Mouse (Mus musculus): ENCODE results near the gene Arhgef25. TPM values are rescaled to one million over a fixed set of nuclear protein-coding genes. Genes with fewer than 3 reads are reported as not detected.
"Not testable (repeated sequence)": the region's sequence is repeated elsewhere in the genome, so short reads cannot be mapped to it uniquely, and the experiment has no call there.

The Arhgef25 gene
- polyA plus RNA-seq, 1 experiment from 2014 or later, result 19.6 TPM

DNA sequence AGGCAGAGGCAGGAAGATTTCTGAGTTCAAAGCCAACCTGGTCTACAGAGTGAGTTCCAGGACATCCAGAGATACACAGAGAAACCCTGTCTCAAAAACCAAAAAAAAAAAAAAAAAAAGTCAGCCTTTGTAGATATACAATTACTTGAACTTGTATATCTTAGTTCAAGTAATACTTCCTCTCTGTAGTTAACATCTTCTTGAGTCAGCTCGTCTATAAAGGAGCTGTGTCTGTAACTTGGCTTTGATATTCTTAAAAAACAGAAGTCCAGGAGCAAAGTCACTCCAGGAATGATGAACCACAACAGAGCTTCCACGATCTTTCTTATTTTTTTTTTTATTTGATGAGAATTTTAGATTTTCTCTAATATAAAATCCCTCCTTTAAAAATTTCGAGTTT is 29.2 kb downstream of the Arhgef25 start:
- Histone ChIP-seq H3K36me3 (ENCODE audit: control insufficient read depth, insufficient read depth, low read length) (no peaks in the 10 kb centered on the region), H3K27me3 (ENCODE audit: control insufficient read depth, insufficient read depth, low read depth, low read length) (no peaks in the 10 kb centered on the region), H3K27ac (ENCODE audit: low read length) (no peak overlapping the region), H3K9me3 (replicated peaks; ENCODE audit: control insufficient read depth, low read length, poor library complexity, severe bottlenecking) (no peaks in the 10 kb centered on the region), H3K4me2 (ENCODE audit: low read length) (no peak overlapping the region), H3K4me1 (ENCODE audit: control insufficient read depth, insufficient read depth, low read length) (no peaks in the 10 kb centered on the region; the same call in 1 of the 2 replicates), H3K4me3 (ENCODE audit: low read depth, low read length) (no peak overlapping the region), H3K9ac (ENCODE audit: low read depth, low read length) (no peak overlapping the region)
- ATAC-seq, result no peak
- WGBS, result 76% methylated on average over 3 of the region's 3 CpGs

DNA sequence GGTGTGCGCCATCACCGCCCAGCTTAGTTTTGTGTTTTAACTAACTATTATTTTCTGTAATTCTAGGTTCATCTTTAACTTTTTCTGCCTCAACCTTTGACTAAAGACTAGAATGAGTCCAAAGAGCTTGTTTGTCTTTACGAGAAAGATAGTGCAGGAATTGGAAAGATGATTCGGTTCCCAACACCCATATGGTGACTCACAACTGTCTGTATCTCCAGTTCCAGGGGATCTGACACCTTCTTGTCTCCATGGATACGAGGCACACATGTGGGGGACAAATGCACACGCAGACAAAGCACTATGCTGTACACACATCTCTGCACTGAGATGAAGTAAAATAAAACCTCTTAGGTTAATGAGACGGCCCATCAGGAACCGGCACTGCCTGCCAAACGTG is 29.8 kb downstream of the Arhgef25 start:
- WGBS, result 82% methylated on average over 9 of the region's 9 CpGs
- Histone ChIP-seq H3K4me3 (ENCODE audit: low read depth, low read length) (no peak overlapping the region), H3K9me3 (replicated peaks; ENCODE audit: control insufficient read depth, low read length, poor library complexity, severe bottlenecking) (no peaks in the 10 kb centered on the region), H3K27me3 (ENCODE audit: control insufficient read depth, insufficient read depth, low read depth, low read length) (no peaks in the 10 kb centered on the region), H3K4me2 (ENCODE audit: low read length) (no peak overlapping the region), H3K27ac (ENCODE audit: low read length) (no peak overlapping the region), H3K4me1 (ENCODE audit: control insufficient read depth, insufficient read depth, low read length) (no peaks in the 10 kb centered on the region; the same call in 1 of the 2 replicates), H3K9ac (ENCODE audit: low read depth, low read length) (no peak overlapping the region), H3K36me3 (ENCODE audit: control insufficient read depth, insufficient read depth, low read length) (no peaks in the 10 kb centered on the region)
- no peak for ATAC-seq

DNA sequence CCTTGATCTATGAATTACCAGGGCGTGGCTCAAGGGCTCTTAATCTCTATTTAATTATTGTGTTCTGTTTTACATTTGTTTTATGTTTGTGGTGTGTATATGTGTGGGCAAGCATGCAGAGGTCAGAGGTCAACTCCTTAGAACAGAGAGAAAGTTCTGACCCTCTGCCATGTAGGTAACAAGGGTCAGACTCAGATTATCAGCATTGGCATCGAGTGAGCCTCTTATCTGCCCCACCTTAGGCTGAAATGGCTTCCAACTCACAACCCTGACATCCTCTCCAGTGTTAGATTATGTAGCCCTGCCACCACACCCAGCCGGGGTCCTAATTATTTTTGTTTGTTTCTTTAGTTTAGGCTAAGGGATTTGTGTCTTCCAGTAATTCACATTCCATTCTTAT is 31.4 kb downstream of the Arhgef25 start:
- H3K4me3 ChIP-seq (ENCODE audit: low read depth, low read length), result no peak overlapping the region
- no peak overlapping the region for H3K27ac ChIP-seq (ENCODE audit: low read length)
- H3K27me3 ChIP-seq (ENCODE audit: control insufficient read depth, insufficient read depth, low read depth, low read length), result no peaks in the 10 kb centered on the region
- WGBS, result 70% methylated on average over 3 of the region's 3 CpGs
- ATAC-seq, result no peak
- no peaks in the 10 kb centered on the region for H3K4me1 ChIP-seq (ENCODE audit: control insufficient read depth, insufficient read depth, low read length)
- no peaks in the 10 kb centered on the region for H3K9me3 ChIP-seq (replicated peaks; ENCODE audit: control insufficient read depth, low read length, poor library complexity, severe bottlenecking)
- no peak overlapping the region for H3K9ac ChIP-seq (ENCODE audit: low read depth, low read length)
- H3K36me3 ChIP-seq (ENCODE audit: control insufficient read depth, insufficient read depth, low read length), result no peaks in the 10 kb centered on the region
- no peak overlapping the region for H3K4me2 ChIP-seq (ENCODE audit: low read length)

DNA sequence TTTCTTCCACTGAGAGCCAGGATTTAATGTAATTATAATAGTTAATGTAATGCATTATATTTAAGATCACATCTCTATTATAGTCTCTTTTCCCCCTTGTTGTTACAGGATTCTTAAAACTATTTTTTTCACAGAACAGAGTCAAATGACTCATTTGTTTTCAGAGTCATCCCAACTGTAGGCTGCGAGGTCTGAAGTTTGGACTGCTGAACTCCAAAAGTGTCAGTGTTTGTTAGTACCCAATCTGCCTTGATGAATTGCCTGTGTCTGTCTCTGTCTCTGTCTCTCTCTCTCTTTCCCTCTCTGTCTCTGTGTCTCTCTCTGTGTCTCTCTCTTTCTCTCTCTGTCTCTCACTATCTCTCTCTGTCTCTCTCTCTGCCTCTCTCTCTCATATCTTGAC is 33.4 kb downstream of the Arhgef25 start:
- ATAC-seq, result no peak
- Histone ChIP-seq H3K27me3 (ENCODE audit: control insufficient read depth, insufficient read depth, low read depth, low read length) (no peaks in the 10 kb centered on the region), H3K4me3 (ENCODE audit: low read depth, low read length) (no peak overlapping the region), H3K9ac (ENCODE audit: low read depth, low read length) (no peak overlapping the region), H3K4me1 (ENCODE audit: control insufficient read depth, insufficient read depth, low read length) (no peaks in the 10 kb centered on the region), H3K4me2 (ENCODE audit: low read length) (no peak overlapping the region), H3K27ac (ENCODE audit: low read length) (no peak overlapping the region), H3K9me3 (replicated peaks; ENCODE audit: control insufficient read depth, low read length, poor library complexity, severe bottlenecking) (no peaks in the 10 kb centered on the region), H3K36me3 (ENCODE audit: control insufficient read depth, insufficient read depth, low read length) (no peaks in the 10 kb centered on the region)
- 86% methylated on average over 1 of the region's 1 CpGs for WGBS

DNA sequence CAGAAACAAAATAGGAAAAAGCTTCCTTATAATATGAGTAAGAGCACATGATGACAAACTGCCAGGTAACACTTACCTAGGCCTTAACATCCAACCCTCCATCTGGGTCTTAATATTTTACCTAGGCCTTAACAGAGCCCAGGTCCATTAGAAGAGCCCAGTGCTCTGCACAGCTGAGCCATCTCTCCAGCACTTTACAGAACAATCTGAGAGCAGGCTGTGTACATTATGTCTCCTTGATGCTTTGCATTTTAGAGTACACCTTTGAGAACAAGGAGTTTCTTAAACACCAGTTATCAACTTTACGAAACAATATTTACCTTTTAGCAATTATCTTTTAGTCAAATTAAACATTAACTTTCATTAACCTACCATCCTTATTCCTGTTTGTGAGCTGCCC is 33.8 kb downstream of the Arhgef25 start:
- Histone ChIP-seq H3K9me3 (replicated peaks; ENCODE audit: control insufficient read depth, low read length, poor library complexity, severe bottlenecking) (no peaks in the 10 kb centered on the region), H3K4me2 (ENCODE audit: low read length) (no peak overlapping the region), H3K4me3 (ENCODE audit: low read depth, low read length) (no peak overlapping the region), H3K27ac (ENCODE audit: low read length) (no peak overlapping the region), H3K4me1 (ENCODE audit: control insufficient read depth, insufficient read depth, low read length) (no peaks in the 10 kb centered on the region), H3K36me3 (ENCODE audit: control insufficient read depth, insufficient read depth, low read length) (no peaks in the 10 kb centered on the region), H3K27me3 (ENCODE audit: control insufficient read depth, insufficient read depth, low read depth, low read length) (no peaks in the 10 kb centered on the region), H3K9ac (ENCODE audit: low read depth, low read length) (no peak overlapping the region)
- 100% methylated on average over 1 of the region's 1 CpGs for WGBS
- no peak for ATAC-seq

DNA sequence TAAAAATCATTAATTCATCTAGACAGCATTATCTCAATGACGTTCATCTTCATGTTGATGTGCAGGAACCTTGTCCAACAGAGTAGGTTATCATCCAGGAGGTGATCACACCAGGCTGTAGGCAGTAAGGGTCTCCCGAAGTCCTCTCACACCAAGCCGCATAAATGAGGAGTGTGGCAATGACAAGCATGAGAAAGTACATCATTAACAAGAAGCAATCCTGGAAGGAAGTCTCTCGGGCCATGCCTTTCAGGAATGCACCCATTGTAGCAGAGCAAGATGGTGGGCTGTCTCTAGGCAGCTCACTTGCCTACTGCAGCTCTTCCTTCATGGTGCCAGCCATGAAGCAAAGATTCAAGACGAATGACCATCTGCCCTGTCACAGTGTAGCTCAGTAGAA is 35.2 kb downstream of the Arhgef25 start:
- H3K9me3 ChIP-seq (replicated peaks; ENCODE audit: control insufficient read depth, low read length, poor library complexity, severe bottlenecking), result no peaks in the 10 kb centered on the region
- no peaks in the 10 kb centered on the region for H3K27me3 ChIP-seq (ENCODE audit: control insufficient read depth, insufficient read depth, low read depth, low read length)
- no peaks in the 10 kb centered on the region for H3K4me1 ChIP-seq (ENCODE audit: control insufficient read depth, insufficient read depth, low read length)
- WGBS, result 89% methylated on average over 5 of the region's 5 CpGs
- H3K9ac ChIP-seq (ENCODE audit: low read depth, low read length), result no peak overlapping the region
- no peak for ATAC-seq
- H3K4me2 ChIP-seq (ENCODE audit: low read length), result no peak overlapping the region
- H3K27ac ChIP-seq (ENCODE audit: low read length), result no peak overlapping the region
- no peak overlapping the region for H3K4me3 ChIP-seq (ENCODE audit: low read depth, low read length)
- no peaks in the 10 kb centered on the region for H3K36me3 ChIP-seq (ENCODE audit: control insufficient read depth, insufficient read depth, low read length)

DNA sequence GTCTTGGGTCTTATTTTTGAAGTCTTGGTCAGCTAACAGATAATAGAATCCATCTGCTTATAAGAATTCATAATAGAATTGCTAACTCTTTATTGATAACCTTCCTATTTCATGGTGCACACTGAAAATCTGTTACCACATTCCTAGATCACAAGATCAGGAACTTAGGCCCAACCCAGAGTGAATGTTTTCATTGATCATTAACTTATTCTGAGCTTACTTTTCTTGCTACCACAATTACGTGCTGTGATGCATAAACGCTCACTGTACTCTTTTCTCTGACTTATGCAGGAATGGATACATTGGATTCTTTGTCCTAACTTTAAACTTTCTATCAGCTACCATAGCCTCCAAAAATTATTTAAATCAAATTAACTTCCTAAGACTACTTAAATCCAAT is 35.6 kb downstream of the Arhgef25 start:
- 96% methylated on average over 2 of the region's 2 CpGs for WGBS

DNA sequence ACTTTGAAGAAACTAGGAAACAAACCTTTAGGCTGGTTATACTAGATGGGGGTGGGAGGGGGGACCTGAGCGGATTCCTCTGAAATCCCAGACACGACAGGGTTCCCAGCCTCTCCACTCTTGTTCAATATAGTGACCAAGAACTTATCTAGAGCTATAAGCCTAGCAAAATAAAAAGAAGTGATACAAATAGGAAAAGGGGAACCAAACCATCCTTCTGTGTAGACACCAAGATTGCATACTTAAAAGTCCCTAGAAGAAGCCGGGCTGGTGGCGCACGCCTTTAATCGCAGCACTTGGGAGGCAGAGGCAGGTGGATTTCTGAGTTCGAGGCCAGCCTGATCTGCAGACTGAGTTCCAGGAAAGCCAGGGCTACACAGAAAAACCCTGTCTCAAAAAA is 36.6 kb downstream of the Arhgef25 start:
- H3K4me3 ChIP-seq (ENCODE audit: low read depth, low read length), result no peak overlapping the region
- no peak overlapping the region for H3K9ac ChIP-seq (ENCODE audit: low read depth, low read length)
- no peaks in the 10 kb centered on the region for H3K4me1 ChIP-seq (ENCODE audit: control insufficient read depth, insufficient read depth, low read length)
- H3K9me3 ChIP-seq (replicated peaks; ENCODE audit: control insufficient read depth, low read length, poor library complexity, severe bottlenecking), result no peaks in the 10 kb centered on the region
- no peak overlapping the region for H3K27ac ChIP-seq (ENCODE audit: low read length)
- no peak for ATAC-seq
- H3K27me3 ChIP-seq (ENCODE audit: control insufficient read depth, insufficient read depth, low read depth, low read length), result no peaks in the 10 kb centered on the region
- WGBS, result 96% methylated on average over 7 of the region's 7 CpGs
- H3K36me3 ChIP-seq (ENCODE audit: control insufficient read depth, insufficient read depth, low read length), result no peaks in the 10 kb centered on the region
- H3K4me2 ChIP-seq (ENCODE audit: low read length), result no peak overlapping the region

More for the DNA sequence above, 35.6 kb downstream of the Arhgef25 start:
- H3K9ac ChIP-seq (ENCODE audit: low read depth, low read length), result no peak overlapping the region
- H3K36me3 ChIP-seq (ENCODE audit: control insufficient read depth, insufficient read depth, low read length), result no peaks in the 10 kb centered on the region
- no peaks in the 10 kb centered on the region for H3K4me1 ChIP-seq (ENCODE audit: control insufficient read depth, insufficient read depth, low read length)
- no peaks in the 10 kb centered on the region for H3K9me3 ChIP-seq (replicated peaks; ENCODE audit: control insufficient read depth, low read length, poor library complexity, severe bottlenecking)
- no peak overlapping the region for H3K27ac ChIP-seq (ENCODE audit: low read length)
- no peak overlapping the region for H3K4me3 ChIP-seq (ENCODE audit: low read depth, low read length)
- H3K4me2 ChIP-seq (ENCODE audit: low read length), result no peak overlapping the region
- no peak for ATAC-seq
- no peaks in the 10 kb centered on the region for H3K27me3 ChIP-seq (ENCODE audit: control insufficient read depth, insufficient read depth, low read depth, low read length)

DNA sequence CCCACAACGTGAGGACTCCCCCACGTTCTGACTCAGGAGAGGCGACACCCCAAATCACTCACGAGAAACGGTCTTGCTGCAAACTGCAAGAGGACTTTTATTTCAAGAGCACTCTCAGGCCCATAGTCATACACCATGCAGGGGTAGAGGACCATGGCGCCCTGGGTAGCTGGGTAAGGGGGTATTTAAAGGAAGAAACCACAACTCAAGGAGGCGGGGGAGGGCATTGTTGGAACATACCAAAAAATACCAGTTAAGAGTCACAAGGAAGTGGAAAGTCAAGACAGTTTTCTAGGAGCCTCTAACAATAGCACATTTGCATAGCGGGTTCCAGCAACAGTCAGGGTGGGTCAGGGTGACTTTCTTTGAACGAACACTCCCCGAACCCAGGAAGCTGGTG is 37.3 kb downstream of the Arhgef25 start:
- H3K36me3 ChIP-seq (ENCODE audit: control insufficient read depth, insufficient read depth, low read length); H3K4me2 ChIP-seq (ENCODE audit: low read length); H3K27me3 ChIP-seq (ENCODE audit: control insufficient read depth, insufficient read depth, low read depth, low read length); ATAC-seq; H3K27ac ChIP-seq (ENCODE audit: low read length); H3K9ac ChIP-seq (ENCODE audit: low read depth, low read length); H3K4me1 ChIP-seq (ENCODE audit: control insufficient read depth, insufficient read depth, low read length); H3K4me3 ChIP-seq (ENCODE audit: low read depth, low read length); H3K9me3 ChIP-seq (replicated peaks; ENCODE audit: control insufficient read depth, low read length, poor library complexity, severe bottlenecking): not testable (repeated sequence)
- WGBS, result 87% methylated on average over 10 of the region's 10 CpGs

DNA sequence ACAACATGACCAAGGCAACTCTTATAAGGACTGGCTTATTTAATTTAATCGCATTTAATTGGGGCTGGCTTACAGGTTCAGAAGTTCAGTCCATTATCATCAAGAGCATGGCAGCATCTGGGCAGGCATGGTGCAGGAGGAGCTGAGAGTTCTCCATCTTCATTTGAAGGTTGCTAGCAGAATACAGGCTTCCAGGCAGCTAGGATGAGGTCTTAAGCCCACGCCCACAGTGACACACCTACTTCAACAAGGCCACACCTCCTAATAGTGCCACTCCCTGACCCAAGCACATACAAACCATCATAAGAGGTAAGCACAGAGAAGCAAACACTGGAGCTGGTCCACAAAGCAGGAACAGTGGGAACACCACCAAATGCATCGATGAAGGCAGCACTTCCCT is 38.6 kb downstream of the Arhgef25 start:
- WGBS, result 91% methylated on average over 3 of the region's 3 CpGs
- H3K4me1 ChIP-seq (ENCODE audit: control insufficient read depth, insufficient read depth, low read length); H3K4me3 ChIP-seq (ENCODE audit: low read depth, low read length); H3K27ac ChIP-seq (ENCODE audit: low read length); H3K9me3 ChIP-seq (replicated peaks; ENCODE audit: control insufficient read depth, low read length, poor library complexity, severe bottlenecking); H3K36me3 ChIP-seq (ENCODE audit: control insufficient read depth, insufficient read depth, low read length); H3K4me2 ChIP-seq (ENCODE audit: low read length); ATAC-seq; H3K27me3 ChIP-seq (ENCODE audit: control insufficient read depth, insufficient read depth, low read depth, low read length); H3K9ac ChIP-seq (ENCODE audit: low read depth, low read length): not testable (repeated sequence)
